Mouse (Mus musculus) MEL (cell line): Measurements from ENCODE around the gene Atg14.

Experiments
- CTCF ChIP-seq, 3 experiments: IDR thresholded peaks in 2 of 3; conservative IDR thresholded peaks in 1 of 3; 2 replicates each; pipeline ENCODE4 v1.5.1; 2011 to 2012; ENCODE audit warnings: low read length in 3 of 3, low read depth in 2 of 3, mild to moderate bottlenecking in 2 of 3, improper control_type of control experiment in 1 of 3, inconsistent platforms in 1 of 3, mixed read lengths in 1 of 3, moderate library complexity in 1 of 3; ENCODE audit not compliant: control insufficient read depth in 1 of 3, insufficient read depth in 1 of 3, poor library complexity in 1 of 3, severe bottlenecking in 1 of 3
- ETS1 ChIP-seq: IDR thresholded peaks from 2 replicates; pipeline ENCODE4 v1.6.1; 2012; ENCODE audit warnings: low read depth, mild to moderate bottlenecking, inconsistent platforms, low read length, improper control_type of control experiment, moderate library complexity
- JUND ChIP-seq: IDR thresholded peaks from 2 replicates; pipeline ENCODE4 v1.6.1; 2011; ENCODE audit warnings: low read depth, mild to moderate bottlenecking, improper control_type of control experiment, low read length
- MAX ChIP-seq: IDR thresholded peaks from 2 replicates; pipeline ENCODE4 v1.6.1; 2011; ENCODE audit warnings: low read length, improper control_type of control experiment
- MEF2A ChIP-seq: IDR thresholded peaks from 2 replicates; pipeline ENCODE4 v1.6.1; 2014; ENCODE audit warnings: low read depth, mild to moderate bottlenecking, inconsistent platforms, low read length, improper control_type of control experiment; ENCODE audit not compliant: poor library complexity, insufficient replicate concordance, severe bottlenecking; ENCODE audit errors: extremely low read depth
- POLR2A ChIP-seq, 2 experiments: IDR thresholded peaks; 2 replicates each; pipeline ENCODE4 v1.6.1; 2011 to 2012; ENCODE audit warnings: low read length in 2 of 2, mild to moderate bottlenecking in 2 of 2, control low read depth in 1 of 2, improper control_type of control experiment in 1 of 2, low read depth in 1 of 2, moderate library complexity in 1 of 2; ENCODE audit not compliant: control insufficient read depth in 1 of 2, insufficient read depth in 1 of 2, poor library complexity in 1 of 2
- RAD21 ChIP-seq: IDR thresholded peaks from 2 replicates; pipeline ENCODE4 v1.6.1; 2011; ENCODE audit warnings: mild to moderate bottlenecking, low read depth, low read length, improper control_type of control experiment
- SIN3A ChIP-seq: IDR thresholded peaks from 2 replicates; pipeline ENCODE4 v1.6.1; 2012; ENCODE audit warnings: low read length, improper control_type of control experiment, inconsistent platforms

DNA sequence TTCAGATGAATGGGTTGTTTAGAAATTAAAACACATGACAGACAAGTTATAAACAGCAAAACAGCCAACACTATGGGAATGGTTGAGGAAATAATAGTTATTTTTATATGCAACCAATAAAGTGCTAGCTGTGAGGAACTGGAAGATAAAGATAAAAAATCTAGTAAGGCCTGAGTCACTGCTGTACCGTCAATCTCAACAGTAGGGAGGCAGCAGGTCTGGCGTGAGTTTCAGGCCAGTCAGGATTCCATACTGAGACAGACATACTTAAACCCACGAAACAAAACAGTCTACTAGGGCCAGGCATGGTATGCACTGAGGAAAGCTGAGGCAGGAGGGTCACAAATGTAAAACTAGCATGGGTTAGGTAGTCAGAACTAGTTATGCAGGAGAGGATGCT is 42.2 kb downstream of the Atg14 start:
- TF ChIP-seq MEF2A (no peak), ETS1 (0 out of 2 replicates have a peak, but pooled peaks have one; percentile 21), SIN3A (no peak), MAX (no peak), CTCF (IDR thresholded peaks at IDR 0.05 in 2 of 3, conservative IDR thresholded peaks at IDR 0.05 in 1 of 3; ENCODE audit: control insufficient read depth in 1 of 3, insufficient read depth in 1 of 3, low read depth in 2 of 3, low read length in 3 of 3, poor library complexity in 1 of 3, severe bottlenecking in 1 of 3) (no peak), JUND (no peak), POLR2A (IDR thresholded peaks at IDR 0.05; ENCODE audit: control insufficient read depth in 1 of 2, insufficient read depth in 1 of 2, low read depth in 1 of 2, low read length in 2 of 2, poor library complexity in 1 of 2) (no peak), RAD21 (no peak)
